Mouse (Mus musculus) spleen, postnatal 36 days (tissue): ENCODE data around the gene Cep19.

ENCODE experiments used
- DNase-seq, 2 experiments: peaks; one replicate each; pipeline ENCODE4 v3.0.0; 2022; ENCODE audit warnings: low spot score in 2 of 2, mixed read lengths in 1 of 2

Cep19 gene

DNA sequence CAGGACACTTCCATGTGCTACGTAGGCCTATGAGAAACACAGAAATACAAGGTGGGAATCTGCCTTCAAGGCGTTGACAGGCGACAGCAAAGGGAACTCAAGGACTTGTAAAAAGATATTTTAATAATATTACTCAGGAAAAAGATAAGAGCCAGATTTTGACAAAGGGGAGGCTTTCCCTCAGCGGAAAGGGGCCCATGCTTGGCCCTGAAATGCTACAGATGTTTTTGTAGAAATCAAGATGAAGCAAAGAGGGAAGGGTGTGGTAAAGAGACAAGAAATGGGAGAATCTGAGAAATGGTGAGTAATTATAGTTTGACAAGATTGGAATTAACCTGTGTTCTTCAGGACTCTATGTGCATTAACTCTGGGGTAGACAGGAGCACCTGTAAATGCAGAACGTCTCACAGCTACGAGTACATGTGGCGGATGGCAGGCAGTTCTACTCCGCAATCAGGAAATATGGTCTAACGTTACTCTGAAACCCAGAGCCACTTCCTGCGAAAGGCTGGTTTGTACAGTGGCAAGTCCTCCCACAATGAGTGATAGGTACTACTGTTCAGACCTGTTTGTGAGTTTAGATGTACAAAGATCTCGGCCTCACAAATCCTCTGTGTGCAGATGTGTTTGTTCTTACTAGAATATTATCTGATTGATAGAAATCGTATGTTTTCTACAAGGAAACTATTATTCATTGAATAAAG is 7.9 kb downstream of the Cep19 start:
- peak; percentile 71 to 72 for DNase-seq

DNA sequence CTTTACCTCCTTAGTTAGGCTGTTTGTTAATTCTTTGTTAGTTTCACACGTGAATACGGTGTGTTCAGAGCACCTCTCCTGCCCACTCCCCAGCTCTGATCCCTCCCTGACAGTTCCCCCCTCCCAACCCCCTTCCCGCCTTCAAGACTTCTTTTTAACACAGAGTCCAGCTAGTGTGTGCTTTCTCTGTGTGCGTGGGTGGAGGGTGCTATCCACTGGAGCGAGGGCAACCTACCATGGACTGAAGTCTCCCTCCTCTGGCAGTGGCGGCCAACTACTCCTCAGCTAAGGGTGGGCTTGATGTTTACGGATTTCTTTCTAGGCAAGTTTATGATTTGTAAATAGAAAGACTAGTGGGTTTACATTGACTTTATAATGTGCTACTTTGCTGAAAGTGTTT is 8.6 kb downstream of the Cep19 start:
- peak; percentile 48 to 65 for DNase-seq

DNA sequence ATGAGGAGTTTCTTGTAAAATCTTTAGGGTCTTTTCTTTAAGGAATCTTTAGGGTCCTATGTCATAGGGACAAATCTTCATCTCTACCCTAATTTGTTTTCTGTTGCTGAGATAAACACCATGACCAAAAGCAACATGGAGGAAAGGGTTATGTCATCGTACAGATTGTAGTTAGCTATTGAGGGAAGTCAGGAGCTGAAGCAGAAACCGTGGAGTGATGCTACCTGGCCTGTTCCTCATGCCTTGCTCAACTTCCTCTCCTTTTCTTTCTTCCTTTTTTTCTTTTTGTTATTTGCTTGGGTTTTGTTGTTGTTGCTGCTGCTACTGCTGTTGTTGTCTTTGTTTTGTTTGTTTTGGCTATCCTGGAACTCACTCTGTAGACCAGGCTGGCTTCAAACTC is 9.0 kb downstream of the Cep19 start:
- DNase-seq: no peak

DNA sequence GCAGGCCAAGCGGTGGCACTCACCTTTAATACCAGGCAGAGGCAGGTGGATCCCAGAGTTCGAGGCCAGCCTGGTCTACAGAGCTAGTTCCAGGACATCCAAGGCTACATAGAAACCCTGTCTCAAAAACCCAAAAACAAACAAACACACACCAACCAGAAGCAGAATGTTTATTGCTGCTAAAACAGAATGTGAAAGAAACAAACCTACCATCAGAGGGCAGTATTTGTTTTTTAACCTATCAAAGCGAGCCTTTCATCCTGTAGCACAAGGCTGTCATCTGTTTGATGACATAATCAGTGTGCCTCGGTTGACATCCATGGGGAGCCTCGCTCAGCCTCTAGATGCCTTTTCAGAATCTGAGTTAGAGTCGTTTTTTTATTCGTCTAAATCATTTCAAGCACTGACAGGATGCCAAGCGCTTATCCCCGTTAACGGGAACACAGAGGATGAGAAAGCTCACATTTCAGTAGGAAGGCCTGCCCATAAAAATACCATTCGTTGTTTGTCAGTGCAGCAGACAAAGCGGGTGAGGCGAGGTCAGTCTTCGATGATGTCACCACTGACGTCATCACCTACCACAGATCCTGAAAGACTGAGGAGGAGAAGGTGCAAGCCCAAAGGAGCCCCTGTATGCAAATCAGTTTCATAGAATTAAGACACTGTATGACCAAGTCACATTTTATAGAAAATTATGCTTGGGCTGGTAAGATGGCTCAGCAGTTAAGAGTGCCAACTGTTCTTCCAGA is 11.5 kb downstream of the Cep19 start:
- DNase-seq: no peak

DNA sequence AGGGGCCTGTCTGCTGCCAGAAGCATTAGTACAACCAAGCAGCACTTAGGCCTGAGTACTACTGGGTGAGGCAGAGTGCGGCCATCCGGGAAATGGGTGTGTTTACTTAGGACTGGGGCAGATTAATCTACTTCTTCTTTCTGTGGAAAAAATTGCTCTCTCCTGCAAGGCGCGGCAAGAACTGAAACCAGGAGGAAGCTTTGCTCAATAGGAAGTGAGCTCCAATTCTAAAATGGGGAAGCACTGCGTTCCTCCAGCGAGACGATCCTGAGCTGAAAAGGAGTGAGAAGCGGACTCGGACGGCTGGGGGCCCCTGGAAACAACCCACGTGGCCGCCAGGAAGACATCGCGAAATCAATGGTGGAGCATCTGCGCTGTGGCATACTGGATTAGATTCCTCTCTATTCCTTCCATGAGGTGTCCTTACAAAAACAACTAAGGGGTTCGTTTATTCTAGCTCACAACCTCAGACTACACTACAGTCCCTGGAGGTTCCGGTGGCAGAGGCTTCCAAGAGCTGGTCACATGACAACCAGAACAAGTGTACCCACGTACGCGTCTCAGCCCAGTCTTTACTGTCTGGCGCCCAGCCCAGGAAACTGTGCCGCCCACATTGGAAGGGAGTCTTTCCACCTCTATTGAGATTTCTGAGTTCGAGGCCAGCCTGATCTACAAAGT is 14.1 kb downstream of the Cep19 start:
- DNase-seq: peak; percentile 82

DNA sequence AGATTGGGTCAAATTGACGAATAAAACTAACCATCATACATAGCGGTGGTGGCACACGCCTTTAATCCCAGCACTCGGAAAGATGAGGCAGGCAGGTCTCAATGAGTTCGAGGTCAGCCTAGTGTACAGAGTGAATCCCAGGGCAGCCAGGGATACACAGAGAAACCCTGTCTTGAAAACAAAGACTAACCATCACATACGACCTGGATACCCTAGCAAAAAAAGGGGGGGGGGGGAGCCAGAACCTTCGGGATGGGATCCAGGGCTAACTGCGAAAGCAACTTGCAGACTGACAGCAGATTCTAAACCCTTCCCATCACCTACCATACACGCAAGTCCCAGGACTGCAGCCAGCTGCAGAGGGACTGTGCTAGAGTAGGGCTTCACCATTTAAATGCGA is 14.8 kb downstream of the Cep19 start:
- DNase-seq: no peak

DNA sequence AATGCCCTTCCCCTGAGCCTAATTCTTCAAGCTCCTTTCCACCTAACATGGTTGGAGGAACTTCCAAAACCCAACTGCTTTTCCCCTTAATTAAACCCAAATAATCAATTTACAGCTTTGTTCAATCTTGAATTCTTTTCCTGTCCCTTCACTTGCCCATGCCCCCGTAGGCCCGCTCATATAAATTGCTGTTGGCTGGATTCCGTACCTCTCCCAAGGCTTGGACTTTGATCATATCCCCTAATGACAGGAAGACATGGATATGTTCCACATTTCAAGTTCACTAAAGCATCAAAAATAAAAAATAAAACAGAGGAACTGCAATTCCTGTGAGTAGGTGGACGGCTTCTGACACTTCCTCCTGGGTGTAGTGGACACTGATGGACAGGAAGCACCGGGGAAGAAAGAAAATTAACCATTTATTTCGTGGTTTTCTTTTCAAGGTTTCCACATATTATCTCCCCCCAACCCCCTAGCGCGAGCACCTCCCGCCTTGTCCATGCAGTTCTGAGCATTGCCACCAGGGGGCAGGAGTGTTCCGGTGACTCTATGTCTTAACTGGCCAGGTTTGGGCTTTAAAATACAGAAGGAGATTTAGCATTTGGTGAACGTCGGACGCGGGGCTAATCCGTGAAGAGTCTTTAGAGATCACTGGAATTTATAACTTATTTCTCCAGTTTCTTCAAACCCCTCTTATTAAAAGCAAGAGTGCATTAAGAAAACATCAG is 15.5 kb downstream of the Cep19 start:
- DNase-seq: peak; percentile 75 to 82

DNA sequence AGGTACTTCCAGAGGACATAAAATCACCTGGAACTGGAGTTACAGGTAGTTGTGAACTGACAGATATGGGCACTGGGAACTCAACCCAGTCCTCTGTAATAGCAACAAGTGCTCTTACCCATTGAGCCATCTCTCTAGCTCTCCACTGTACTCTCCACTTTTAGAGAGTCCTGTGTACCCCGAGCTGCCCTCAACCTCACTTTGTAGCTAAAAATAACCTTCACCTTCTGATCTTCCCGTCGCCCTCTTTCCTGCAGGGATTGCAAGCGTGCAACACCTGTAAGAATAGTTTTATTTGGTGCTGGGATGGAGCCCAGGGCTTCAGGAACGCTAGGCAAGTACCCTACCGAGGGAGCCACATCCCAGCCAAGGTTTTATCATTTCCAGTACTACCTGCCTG is 16.2 kb downstream of the Cep19 start:
- no peak for DNase-seq

DNA sequence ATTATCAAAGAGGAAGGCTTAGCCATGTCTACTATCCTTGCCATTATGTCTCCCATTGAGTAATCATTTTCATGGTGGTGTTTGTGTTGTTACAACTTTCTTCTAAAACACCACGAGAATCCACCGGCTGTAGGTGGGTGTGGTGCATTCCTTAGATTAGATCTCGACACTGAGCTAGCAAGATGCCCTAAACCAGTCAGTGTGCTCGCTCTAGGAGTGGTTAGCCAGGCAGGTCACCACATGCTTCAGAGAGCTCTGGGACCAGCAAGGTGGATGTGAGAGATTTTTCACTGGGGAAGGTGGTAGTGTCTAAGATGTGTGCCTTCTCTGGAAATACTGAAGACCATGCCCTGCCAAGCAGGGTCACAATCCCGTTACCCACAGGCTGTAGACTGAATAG is 16.6 kb downstream of the Cep19 start:
- no peak for DNase-seq

DNA sequence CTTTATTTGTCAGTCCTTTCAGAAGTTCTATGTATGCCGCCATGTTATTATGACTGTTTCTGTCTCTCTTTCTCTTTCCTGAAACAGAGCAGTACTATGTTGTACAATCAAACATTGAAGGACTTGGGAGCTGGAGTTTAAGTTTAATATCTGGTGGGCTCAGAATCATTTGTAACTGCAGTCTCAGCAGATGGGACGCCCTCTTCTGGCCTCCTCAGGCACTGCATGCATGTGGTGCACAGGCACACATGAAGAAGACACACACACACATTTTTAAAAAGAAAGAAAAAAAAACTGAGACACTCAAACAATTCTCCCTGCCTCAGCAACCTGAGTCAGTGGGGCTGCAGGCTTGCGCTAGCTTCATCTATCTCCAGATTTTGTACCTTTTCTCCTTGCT is 20.9 kb downstream of the Cep19 start:
- DNase-seq: no peak

DNA sequence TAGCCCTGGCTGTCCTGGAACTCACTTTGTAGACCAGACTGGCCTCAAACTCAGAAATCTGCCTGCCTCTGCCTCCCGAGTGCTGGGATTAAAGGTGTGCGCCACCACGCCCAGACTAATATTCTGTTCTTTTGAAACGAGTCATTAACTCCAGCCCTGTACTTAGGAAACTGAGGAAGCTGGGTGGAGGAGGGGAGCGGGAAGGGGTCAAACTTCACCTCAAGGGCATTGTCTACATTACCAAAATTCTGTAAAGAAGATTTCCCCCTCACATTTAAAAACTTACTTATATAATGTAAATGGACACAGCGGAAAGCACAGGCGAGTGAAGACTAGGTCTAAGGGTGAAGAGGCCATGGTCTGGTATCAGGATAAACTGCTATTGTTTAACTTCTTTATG is 24.4 kb downstream of the Cep19 start:
- DNase-seq: no peak

DNA sequence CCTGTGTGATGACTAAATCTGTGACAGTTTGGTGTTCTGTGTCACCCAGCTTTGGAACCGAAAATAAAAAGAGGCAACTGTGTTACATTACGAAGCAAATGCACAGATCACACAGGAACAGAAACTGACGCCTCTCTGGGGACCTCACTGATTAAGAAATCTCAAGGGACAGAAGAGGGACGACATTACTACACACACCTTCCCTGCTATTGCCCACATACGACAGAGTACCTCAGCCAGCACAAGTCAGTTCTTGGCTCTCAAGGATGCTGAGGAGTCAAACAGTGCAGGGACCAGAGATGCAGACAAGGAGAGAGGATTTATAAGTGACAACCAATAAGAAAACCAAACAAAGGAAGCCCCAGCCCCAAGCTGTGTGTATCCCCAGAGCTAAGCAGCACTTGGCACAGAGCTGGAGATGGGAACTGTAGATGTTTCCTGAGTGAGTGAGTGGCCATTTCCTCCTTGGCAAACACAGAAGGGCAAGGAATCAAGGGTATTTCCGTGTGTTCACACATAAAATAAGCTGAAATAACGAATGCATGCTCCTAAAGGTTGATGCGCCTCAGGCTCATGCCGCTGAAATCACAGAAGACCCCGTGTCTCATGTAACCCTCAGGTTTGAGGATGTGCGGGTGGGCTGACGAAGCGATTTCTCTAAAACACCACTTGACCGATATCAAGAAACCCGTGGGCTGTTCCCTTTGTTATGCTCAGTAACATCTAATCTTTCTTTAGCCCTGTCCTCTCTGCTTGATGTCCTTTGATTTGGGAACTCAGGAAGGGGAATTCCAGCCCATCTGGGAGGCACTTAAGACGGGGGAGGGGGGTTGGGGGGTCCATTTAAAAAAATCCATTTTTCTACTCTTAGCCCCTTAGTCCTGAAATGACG is 25.1 kb downstream of the Cep19 start:
- DNase-seq: peak; percentile 84 to 88

DNA sequence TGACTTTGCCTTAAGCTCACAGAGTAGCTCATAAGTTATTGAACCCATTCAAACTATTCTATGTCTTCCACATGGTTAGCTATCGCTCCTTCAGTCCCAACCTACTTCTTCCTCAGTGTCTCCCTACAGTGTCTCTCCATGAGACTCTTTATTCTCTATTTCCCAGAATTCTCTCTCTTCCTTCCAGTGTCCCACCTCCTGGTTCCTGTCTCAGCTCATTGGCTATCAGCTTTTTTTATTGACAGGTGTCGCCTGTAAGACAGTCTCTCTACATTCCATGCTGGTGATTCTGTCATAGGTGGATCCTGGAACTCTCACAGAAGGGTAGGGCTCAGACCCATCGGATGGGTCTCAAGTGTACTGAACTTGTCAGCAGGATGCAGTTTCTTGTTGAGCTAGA is 25.8 kb downstream of the Cep19 start:
- no peak for DNase-seq

DNA sequence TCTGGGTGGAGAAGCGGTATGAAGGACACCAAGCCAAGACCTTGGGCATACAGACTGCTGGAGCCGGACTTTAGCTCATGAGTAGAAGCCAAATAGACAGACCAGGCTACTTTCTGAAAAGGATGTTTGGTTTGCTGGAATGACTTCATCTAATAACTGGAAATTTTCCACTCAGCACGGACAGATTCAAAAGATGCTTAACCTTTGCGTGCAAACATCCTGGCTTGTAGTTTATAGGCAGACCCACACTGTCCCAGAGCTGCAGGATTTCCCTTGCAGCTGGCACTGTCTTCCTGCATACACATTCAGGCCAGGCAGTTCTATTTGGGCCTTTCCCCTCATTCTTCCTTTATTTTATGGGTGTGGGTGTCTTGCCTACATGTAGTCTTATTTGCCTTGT is 27.4 kb downstream of the Cep19 start:
- no peak for DNase-seq

DNA sequence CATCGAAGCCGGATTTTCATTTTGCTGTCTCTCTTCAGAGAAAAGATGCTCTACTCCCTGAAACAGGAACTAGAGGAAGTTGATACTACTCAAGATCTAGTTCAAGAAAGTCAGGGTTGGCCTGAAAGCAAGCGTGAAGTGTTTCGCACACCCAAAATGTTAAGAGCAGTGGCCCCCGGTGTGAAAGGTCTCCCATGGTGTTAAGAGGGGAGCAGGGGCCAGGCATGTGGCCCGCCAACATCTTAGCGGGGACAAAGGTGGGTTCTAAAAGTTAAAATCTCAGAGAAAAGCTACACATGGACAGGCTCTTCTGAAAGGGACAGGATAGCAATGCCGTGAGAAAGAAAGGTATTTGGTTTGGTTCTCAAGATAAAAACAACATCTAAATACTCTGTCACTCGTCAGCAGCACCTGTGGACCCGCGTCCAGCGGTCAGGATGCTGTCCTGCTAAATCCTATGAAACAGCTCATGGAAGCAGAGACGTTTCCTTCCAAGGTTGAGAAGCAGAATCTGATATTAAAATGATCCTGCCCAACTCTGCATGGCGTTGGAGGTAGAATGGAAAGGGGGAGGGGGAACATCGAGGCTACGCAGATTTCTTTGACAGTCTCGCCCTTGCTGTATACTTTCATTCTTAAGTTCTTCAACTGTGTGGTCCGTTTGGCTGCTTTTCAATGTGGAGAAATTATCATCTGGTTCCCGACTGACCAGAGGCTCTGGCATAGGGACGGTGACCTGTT is 30.0 kb downstream of the Cep19 start:
- DNase-seq: peak; percentile 50 to 69

DNA sequence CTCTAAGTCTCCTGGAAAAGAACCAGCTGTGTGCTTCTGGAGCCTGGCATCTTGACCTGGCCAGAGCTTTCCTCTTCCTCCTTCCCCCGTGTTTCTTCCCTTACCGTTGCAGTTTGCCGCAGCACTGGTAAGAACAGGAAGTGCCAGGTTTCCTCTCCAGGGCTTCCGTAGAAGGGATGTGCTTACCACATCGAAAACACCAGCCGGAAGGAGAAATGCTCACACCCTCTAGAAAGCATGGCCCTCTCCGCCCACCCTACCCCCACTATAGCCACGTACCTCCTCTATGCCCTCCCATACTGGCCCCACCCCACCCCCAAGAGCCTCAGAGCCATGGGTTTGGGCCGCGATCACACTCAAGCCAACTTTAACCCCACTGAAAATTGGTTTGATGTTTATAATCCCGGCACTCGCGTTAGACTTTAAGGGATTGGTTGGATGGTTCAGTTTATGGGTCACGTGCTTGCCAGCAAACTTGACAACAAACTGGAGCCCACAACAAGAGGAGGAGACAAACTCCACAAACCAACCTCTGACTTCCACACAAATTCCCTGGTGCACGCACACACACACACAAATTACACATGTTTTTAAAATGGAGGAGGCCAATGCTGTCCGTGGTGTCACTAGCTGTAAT is 30.7 kb downstream of the Cep19 start:
- DNase-seq: peak; percentile 80 to 84

DNA sequence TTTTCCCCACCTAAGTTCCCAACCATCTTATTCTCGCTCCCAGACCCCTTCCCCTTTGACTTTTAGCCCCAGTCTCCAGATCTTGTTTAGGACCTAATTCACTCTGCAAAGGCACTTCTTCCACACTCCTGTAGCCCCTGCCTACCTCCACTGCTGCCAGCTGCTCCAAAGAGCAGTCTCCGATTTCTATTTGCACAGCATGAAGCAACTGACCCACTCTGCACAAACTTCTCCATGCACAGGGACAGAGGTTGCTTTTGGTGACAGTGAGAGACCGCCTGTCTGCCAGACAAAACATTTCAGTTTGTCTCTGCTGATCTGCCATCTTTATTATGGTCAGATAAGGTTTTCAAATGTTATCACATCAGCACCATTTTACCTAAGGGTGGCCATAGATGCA is 33.5 kb downstream of the Cep19 start:
- no peak for DNase-seq

DNA sequence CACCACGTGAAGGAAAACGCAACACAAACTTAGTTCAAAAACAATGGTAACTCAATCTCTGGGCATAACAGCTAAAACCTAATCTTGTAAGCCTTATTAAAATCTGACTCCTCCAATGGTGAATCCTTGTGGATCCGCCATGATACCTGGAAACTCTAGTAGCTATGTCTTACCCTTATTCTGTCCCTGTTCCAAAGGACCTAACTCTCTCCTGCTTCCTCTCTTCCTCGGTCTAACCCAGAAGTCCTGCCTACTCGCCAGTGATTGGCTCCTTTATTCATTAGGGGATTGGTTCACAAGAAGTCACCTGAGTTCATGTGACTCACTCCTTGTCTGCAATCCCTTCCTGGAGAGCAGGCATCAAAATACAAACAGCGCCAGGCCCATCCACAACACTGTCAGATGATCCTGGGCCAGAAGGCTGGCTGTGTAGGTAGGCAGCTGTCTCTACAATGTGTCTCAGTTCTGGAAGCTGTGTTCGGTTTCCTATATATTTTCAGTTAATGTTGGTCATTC is 36.3 kb downstream of the Cep19 start:
- DNase-seq: no peak

DNA sequence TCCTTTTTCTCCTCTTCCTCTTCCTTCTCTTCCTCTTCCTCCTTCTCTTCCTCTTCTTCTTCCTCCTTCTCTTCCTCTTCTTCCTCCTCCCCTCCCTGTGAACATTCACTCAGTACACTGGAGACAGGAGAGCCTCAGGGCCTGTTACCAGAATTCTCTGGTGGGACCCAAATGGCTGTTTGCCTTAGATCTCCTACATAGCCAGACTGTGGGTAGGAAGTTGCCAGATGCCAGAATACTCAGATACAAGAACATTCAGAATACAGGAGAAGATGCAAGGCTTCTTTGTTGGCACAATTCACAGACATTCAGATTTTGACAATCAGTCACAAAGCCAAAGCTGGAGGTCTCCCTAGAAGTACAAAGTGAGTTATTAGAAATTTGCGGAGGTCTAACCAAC is 39.4 kb downstream of the Cep19 start:
- no peak for DNase-seq

DNA sequence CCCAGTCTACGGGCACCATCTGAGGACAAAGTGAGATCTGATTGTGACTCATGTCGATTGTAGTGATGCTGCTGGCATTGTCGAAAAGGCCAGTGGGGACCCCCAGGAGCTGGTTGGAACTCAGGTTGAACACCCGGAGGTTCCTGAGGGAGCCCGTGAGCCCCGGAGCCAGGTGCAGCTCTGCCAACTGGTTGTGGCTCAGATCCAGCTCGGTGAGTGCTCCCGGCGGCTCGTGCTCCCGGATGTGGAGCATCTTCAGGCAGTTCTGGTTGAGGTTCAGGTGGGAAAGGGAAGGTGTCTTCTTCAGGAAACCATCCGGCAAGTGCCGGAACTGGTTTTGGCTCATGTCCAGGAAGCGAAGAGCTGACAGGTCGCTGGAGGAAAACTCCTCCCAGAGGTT is 44.2 kb downstream of the Cep19 start:
- DNase-seq: no peak
